Mouse (Mus musculus) CD4-positive helper T cell, adult 2 months (primary cell): Measurements from ENCODE around the gene Cox8b.
"Not testable (repeated sequence)": the region's sequence is repeated elsewhere in the genome, so short reads cannot be mapped to it uniquely, and the experiment has no call there.

ENCODE experiments used
- DNase-seq: peaks from one replicate; pipeline ENCODE4 v3.0.0-alpha.2; 2012; ENCODE audit warnings: low read depth, missing footprints, low spot score

Gene Cox8b

GRCm38 (mm10) chr7:140914031-140914690, 13.9 kb upstream of the Cox8b start:
- DNase-seq, result no peak

GRCm38 (mm10) chr7:140912846-140913482, 12.7 kb upstream of the Cox8b start:
- no peak for DNase-seq

- DNase-seq, result no peak
Observed at GRCm38 (mm10) chr7:140912293-140912692, 12.0 kb upstream of the Cox8b start.

GRCm38 (mm10) chr7:140908634-140909107, 8.4 kb upstream of the Cox8b start:
- peak; percentile 81 for DNase-seq

GRCm38 (mm10) chr7:140908181-140908580, 7.9 kb upstream of the Cox8b start:
- no peak for DNase-seq

GRCm38 (mm10) chr7:140907697-140908096, 7.5 kb upstream of the Cox8b start:
- no peak for DNase-seq

GRCm38 (mm10) chr7:140907131-140907530, 6.9 kb upstream of the Cox8b start:
- DNase-seq, result no peak

GRCm38 (mm10) chr7:140905642-140906081, 5.4 kb upstream of the Cox8b start:
- no peak for DNase-seq

- peak; percentile 67 for DNase-seq
Observed at GRCm38 (mm10) chr7:140903212-140903611, 3.0 kb upstream of the Cox8b start.

- DNase-seq, result no peak
Observed at GRCm38 (mm10) chr7:140902036-140902875, 2.0 kb upstream of the Cox8b start.

GRCm38 (mm10) chr7:140899121-140899520, 1.1 kb downstream of the Cox8b start:
- no peak for DNase-seq

- no peak for DNase-seq
Observed at GRCm38 (mm10) chr7:140897863-140898262, 2.4 kb downstream of the Cox8b start.

- no peak for DNase-seq
Observed at GRCm38 (mm10) chr7:140894611-140895010, 5.6 kb downstream of the Cox8b start.

- DNase-seq, result no peak
Observed at GRCm38 (mm10) chr7:140894031-140894430, 6.2 kb downstream of the Cox8b start.

GRCm38 (mm10) chr7:140890636-140891035, 9.6 kb downstream of the Cox8b start:
- DNase-seq, result not testable (repeated sequence)

GRCm38 (mm10) chr7:140882469-140882803, 17.8 kb downstream of the Cox8b start:
- DNase-seq, result no peak

- peak; percentile 94 for DNase-seq
Observed at GRCm38 (mm10) chr7:140881696-140882468, 18.4 kb downstream of the Cox8b start, which contains the start of the genes Psmd13 and Sirt3. Gene Psmd13 (plus strand): TSS chr7:140881968. Gene Sirt3 (minus strand): TSS chr7:140882309.

GRCm38 (mm10) chr7:140880865-140881515, 19.3 kb downstream of the Cox8b start:
- no peak for DNase-seq

- no peak for DNase-seq
Observed at GRCm38 (mm10) chr7:140880419-140880818, 19.8 kb downstream of the Cox8b start.

- no peak for DNase-seq
Observed at GRCm38 (mm10) chr7:140879355-140879754, 20.9 kb downstream of the Cox8b start.

- no peak for DNase-seq
Observed at GRCm38 (mm10) chr7:140877364-140877763, 22.9 kb downstream of the Cox8b start.
